Mouse (Mus musculus): ENCODE measurements around the gene Prr5.

Prr5 gene

GRCm38 (mm10) chr15:84743347-84743746 lies 73.9 kb downstream of the Prr5 start:
- POLR2A ChIA-PET, result interaction anchor here in 2 of 4 experiments (0.6 to 1.5 kb wide), 7 partner anchors 10 to 336 kb away, joined by 3 to 4 read pairs (median 3); partner anchors contain the start of gene 5031439G07Rik (in 1 of the 2)
- CTCF ChIA-PET, result interaction anchor here in 3 of 4 experiments (0.5 to 5.6 kb wide), 8 partner anchors 11 to 549 kb away, joined by 3 to 22 read pairs (median 4); no protein-coding TSS in a partner anchor

DNA sequence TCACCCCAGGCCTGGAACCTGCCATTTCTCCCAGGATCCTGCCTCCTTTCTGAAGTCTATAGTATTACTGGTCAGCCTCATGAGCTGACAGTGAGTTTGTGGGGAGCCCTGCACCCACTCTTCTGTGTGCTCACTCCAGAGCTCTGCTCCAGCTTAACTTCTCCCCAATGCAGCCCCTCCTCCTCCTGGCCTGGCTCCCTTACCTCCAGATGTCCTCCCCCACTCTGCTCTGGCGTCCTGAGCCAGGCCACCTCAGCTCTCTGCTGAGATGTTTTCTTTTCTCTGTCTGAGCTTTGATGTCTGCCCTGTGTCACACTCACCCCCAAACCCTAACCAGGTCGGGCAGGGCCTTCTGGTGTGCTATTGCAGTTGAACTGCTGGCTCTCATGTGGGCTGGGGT lies 74.9 kb downstream of the Prr5 start:
- POLR2A ChIA-PET, result interaction anchor here in 2 of 4 experiments (0.7 to 1.1 kb wide), 3 partner anchors 9 to 168 kb away, joined by 4 to 8 read pairs (median 6); no protein-coding TSS in a partner anchor
- CTCF ChIA-PET, result interaction anchor here in 3 of 4 experiments (0.7 to 5.6 kb wide), 7 partner anchors 10 to 181 kb away, joined by 3 to 22 read pairs (median 4); no protein-coding TSS in a partner anchor

- CTCF ChIA-PET, result interaction anchor here in 2 of 4 experiments (1.0 to 1.5 kb wide), 3 partner anchors 9 to 13 kb away, joined by 3 to 6 read pairs (median 5); no protein-coding TSS in a partner anchor
- POLR2A ChIA-PET, result no interaction called here
Observed at GRCm38 (mm10) chr15:84745831-84746230, 76.4 kb downstream of the Prr5 start.

Data from embryonic stem cell, embryonic (primary cell).